Mouse (Mus musculus) myocyte (in vitro differentiated cells): ENCODE measurements at regions not wholly inside any gene's neighbourhood (a gene's known extent, or its start where the extent isn't known, plus 50 kb on each side); places are given as distances from the start of the nearest gene placed in this dataset.

Source experiments
- CEBPB ChIP-seq: IDR thresholded peaks from 2 replicates; pipeline ENCODE4 v1.6.1; 2011; ENCODE audit warnings: mild to moderate bottlenecking, moderate library complexity; ENCODE audit not compliant: poor library complexity, insufficient read depth, severe bottlenecking
- MYOD1 ChIP-seq, 3 experiments: IDR thresholded peaks; one replicate each; pipeline ENCODE4 v1.6.1; 2011; ENCODE audit warnings: control low read depth in 2 of 3, low read depth in 2 of 3, mild to moderate bottlenecking in 2 of 3, moderate library complexity in 1 of 3; ENCODE audit not compliant: insufficient read length in 2 of 3, control insufficient read depth in 1 of 3
- MYOG ChIP-seq, 3 experiments: IDR thresholded peaks; one replicate each; pipeline ENCODE4 v1.6.1; 2011; ENCODE audit warnings: control low read depth in 2 of 3, low read depth in 2 of 3, mild to moderate bottlenecking in 2 of 3; ENCODE audit not compliant: insufficient read length in 2 of 3, control insufficient read depth in 1 of 3, insufficient read depth in 1 of 3
- POLR2A ChIP-seq: IDR thresholded peaks from one replicate; pipeline ENCODE4 v1.6.1; 2011; ENCODE audit warnings: low read depth, mild to moderate bottlenecking, control low read depth, moderate library complexity; ENCODE audit not compliant: insufficient read length
- TCF12 ChIP-seq: IDR thresholded peaks from one replicate; pipeline ENCODE4 v1.6.1; 2011; ENCODE audit warnings: mild to moderate bottlenecking, control low read depth; ENCODE audit not compliant: poor library complexity, insufficient read depth, severe bottlenecking

DNA sequence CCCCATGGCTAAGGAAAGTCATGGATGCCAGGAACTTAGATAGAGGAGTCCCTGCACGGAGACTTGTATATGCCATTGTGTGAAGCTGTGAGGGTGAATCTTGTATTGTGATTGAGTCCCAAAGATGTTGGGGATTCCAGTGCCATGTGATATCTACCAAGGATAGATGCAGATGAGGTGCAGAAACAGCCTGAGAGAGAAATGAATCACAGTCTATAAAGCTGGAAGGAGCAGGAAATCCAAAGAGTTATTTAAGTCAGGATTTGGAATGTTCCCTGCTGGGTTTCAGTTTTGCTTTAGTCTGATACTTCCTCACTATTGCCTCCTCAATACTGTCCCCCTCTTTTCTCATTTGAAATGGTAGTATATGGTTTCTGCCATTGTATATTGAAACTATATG lies 186.8 kb downstream of the Plod2 start:
- no peak for TF ChIP-seq POLR2A
- no peak for TF ChIP-seq MYOG (IDR thresholded peaks at IDR 0.05; ENCODE audit: control insufficient read depth in 1 of 3, insufficient read depth in 1 of 3, insufficient read length in 2 of 3, low read depth in 2 of 3)
- TF ChIP-seq CEBPB, result no peak
- no peak for TF ChIP-seq TCF12
- TF ChIP-seq MYOD1 (IDR thresholded peaks at IDR 0.05; ENCODE audit: control insufficient read depth in 1 of 3, insufficient read length in 2 of 3, low read depth in 2 of 3), result no peak
